Mouse (Mus musculus): ENCODE results near the gene Slc9a8. TPM values are rescaled to one million over a fixed set of nuclear protein-coding genes. Genes with fewer than 3 reads are reported as not detected.
A peak's percentile ranks its signal among the peaks of the same experiment; 100 is the strongest.

The Slc9a8 gene
- polyA plus RNA-seq, 1 experiment from 2014 or later = 27.0 TPM

- no peak overlapping the region for H3K4me3 ChIP-seq (replicated peaks)
- H3K36me3 ChIP-seq = no peaks in the 10 kb centered on the region
- no peak overlapping the region for H3K4me2 ChIP-seq
- H3K9ac ChIP-seq (replicated peaks) = no peak overlapping the region; the same call in 1 of the 2 replicates
- WGBS = 74% methylated on average over 9 of the region's 9 CpGs
- 0 out of 2 replicates have a peak, but pooled peaks cover 7% of the 10 kb centered on the region for H3K9me3 ChIP-seq
- no peaks in the 10 kb centered on the region for H3K27me3 ChIP-seq
- ATAC-seq (ENCODE audit: insufficient number of reproducible peaks, insufficient read depth, low FRiP score, low TSS enrichment, low read depth) = no peak
- H3K4me1 ChIP-seq (replicated peaks) = peaks cover 8% of the 10 kb centered on the region
- H3K27ac ChIP-seq = no peak overlapping the region
Observed at GRCm38 (mm10) chr2:167415970-167416563, 5.4 kb upstream of the Slc9a8 start.

- 0 out of 2 replicates have a peak, but pooled peaks cover 7% of the 10 kb centered on the region for H3K9me3 ChIP-seq
- H3K4me1 ChIP-seq (replicated peaks) = peaks cover 8% of the 10 kb centered on the region
- no peaks in the 10 kb centered on the region for H3K27me3 ChIP-seq
- H3K9ac ChIP-seq (replicated peaks) = no peak overlapping the region; the same call in 1 of the 2 replicates
- no peak overlapping the region for H3K4me2 ChIP-seq
- H3K4me3 ChIP-seq (replicated peaks) = no peak overlapping the region
- 79% methylated on average over 3 of the region's 3 CpGs for WGBS
- no peak for ATAC-seq (ENCODE audit: insufficient number of reproducible peaks, insufficient read depth, low FRiP score, low TSS enrichment, low read depth)
- H3K36me3 ChIP-seq = no peaks in the 10 kb centered on the region
- H3K27ac ChIP-seq = no peak overlapping the region
Observed at GRCm38 (mm10) chr2:167417048-167417447, 4.5 kb upstream of the Slc9a8 start.

- no peaks in the 10 kb centered on the region for H3K27me3 ChIP-seq
- H3K4me3 ChIP-seq (replicated peaks) = no peak overlapping the region
- no peaks in the 10 kb centered on the region for H3K36me3 ChIP-seq
- 35% methylated on average over 4 of the region's 4 CpGs for WGBS
- 0 out of 2 replicates have a peak, but pooled peaks cover 7% of the 10 kb centered on the region for H3K9me3 ChIP-seq
- H3K4me2 ChIP-seq = no peak overlapping the region
- H3K4me1 ChIP-seq (replicated peaks) = peaks cover 13% of the 10 kb centered on the region
- H3K27ac ChIP-seq = no peak overlapping the region
- ATAC-seq (ENCODE audit: insufficient number of reproducible peaks, insufficient read depth, low FRiP score, low TSS enrichment, low read depth) = no peak
- H3K9ac ChIP-seq (replicated peaks) = no peak overlapping the region
Observed at GRCm38 (mm10) chr2:167417694-167418093, 3.8 kb upstream of the Slc9a8 start.

GRCm38 (mm10) chr2:167419204-167419603 lies 2.3 kb upstream of the Slc9a8 start:
- Histone ChIP-seq H3K36me3 (peaks cover 8% of the 10 kb centered on the region), H3K27ac (no peak overlapping the region), H3K9ac (replicated peaks) (no peak overlapping the region), H3K9me3 (0 out of 2 replicates have a peak, but pooled peaks cover 7% of the 10 kb centered on the region), H3K4me3 (replicated peaks) (no peak overlapping the region), H3K27me3 (no peaks in the 10 kb centered on the region), H3K4me1 (replicated peaks) (peaks cover 16% of the 10 kb centered on the region), H3K4me2 (no peak overlapping the region)
- no peak for ATAC-seq (ENCODE audit: insufficient number of reproducible peaks, insufficient read depth, low FRiP score, low TSS enrichment, low read depth)
- 65% methylated on average over 1 of the region's 1 CpGs for WGBS

- Histone ChIP-seq H3K9ac (replicated peaks) (peak overlapping the region; percentile 94), H3K4me3 (replicated peaks) (peak overlapping the region; percentile 81), H3K36me3 (peaks cover 25% of the 10 kb centered on the region), H3K4me1 (replicated peaks) (peaks cover 16% of the 10 kb centered on the region), H3K9me3 (0 out of 2 replicates have a peak, but pooled peaks cover 3% of the 10 kb centered on the region), H3K27ac (peak overlapping the region; percentile 98), H3K4me2 (peak overlapping the region; percentile 73), H3K27me3 (no peaks in the 10 kb centered on the region)
- WGBS = 27% methylated on average over 10 of the region's 10 CpGs
- no peak for ATAC-seq (ENCODE audit: insufficient number of reproducible peaks, insufficient read depth, low FRiP score, low TSS enrichment, low read depth)
Observed at GRCm38 (mm10) chr2:167420811-167421241, 686 bp upstream of the Slc9a8 start.

GRCm38 (mm10) chr2:167422150-167422470 lies 598 bp downstream of the Slc9a8 start:
- Histone ChIP-seq H3K36me3 (peaks cover 38% of the 10 kb centered on the region), H3K4me1 (replicated peaks) (peaks cover 16% of the 10 kb centered on the region), H3K9ac (replicated peaks) (peak overlapping the region; percentile 94), H3K4me3 (replicated peaks) (peak overlapping the region; percentile 81), H3K4me2 (peak overlapping the region; percentile 73), H3K9me3 (0 out of 2 replicates have a peak, but pooled peaks cover 3% of the 10 kb centered on the region), H3K27ac (peak overlapping the region; percentile 98), H3K27me3 (no peaks in the 10 kb centered on the region)
- 5% methylated on average over 11 of the region's 11 CpGs for WGBS
- no peak for ATAC-seq (ENCODE audit: insufficient number of reproducible peaks, insufficient read depth, low FRiP score, low TSS enrichment, low read depth)

- Histone ChIP-seq H3K27ac (no peak overlapping the region), H3K9ac (replicated peaks) (no peak overlapping the region), H3K4me1 (replicated peaks) (peaks cover 16% of the 10 kb centered on the region), H3K9me3 (0 out of 2 replicates have a peak, but pooled peaks cover 3% of the 10 kb centered on the region), H3K4me2 (0 out of 2 replicates have a peak overlapping the region, but pooled peaks have one; percentile 1), H3K4me3 (replicated peaks) (no peak overlapping the region), H3K27me3 (no peaks in the 10 kb centered on the region), H3K36me3 (peaks cover 48% of the 10 kb centered on the region)
- 86% methylated on average over 5 of the region's 5 CpGs for WGBS
- ATAC-seq (ENCODE audit: insufficient number of reproducible peaks, insufficient read depth, low FRiP score, low TSS enrichment, low read depth) = no peak
Observed at GRCm38 (mm10) chr2:167423031-167423611, 1.6 kb downstream of the Slc9a8 start.

GRCm38 (mm10) chr2:167424040-167424439 lies 2.5 kb downstream of the Slc9a8 start:
- no peak for ATAC-seq (ENCODE audit: insufficient number of reproducible peaks, insufficient read depth, low FRiP score, low TSS enrichment, low read depth)
- WGBS = 84% methylated on average over 9 of the region's 9 CpGs
- H3K27ac ChIP-seq = no peak overlapping the region
- peaks cover 16% of the 10 kb centered on the region for H3K4me1 ChIP-seq (replicated peaks)
- no peaks in the 10 kb centered on the region for H3K27me3 ChIP-seq
- H3K4me3 ChIP-seq (replicated peaks) = no peak overlapping the region
- no peak overlapping the region for H3K9ac ChIP-seq (replicated peaks)
- peaks cover 51% of the 10 kb centered on the region for H3K36me3 ChIP-seq
- 0 out of 2 replicates have a peak, but pooled peaks cover 3% of the 10 kb centered on the region for H3K9me3 ChIP-seq
- no peak overlapping the region for H3K4me2 ChIP-seq

GRCm38 (mm10) chr2:167424516-167424915 lies 3.0 kb downstream of the Slc9a8 start:
- H3K9ac ChIP-seq (replicated peaks) = no peak overlapping the region
- H3K36me3 ChIP-seq = peaks cover 56% of the 10 kb centered on the region
- no peak for ATAC-seq (ENCODE audit: insufficient number of reproducible peaks, insufficient read depth, low FRiP score, low TSS enrichment, low read depth)
- H3K4me2 ChIP-seq = no peak overlapping the region
- no peaks in the 10 kb centered on the region for H3K9me3 ChIP-seq
- H3K27ac ChIP-seq = no peak overlapping the region
- no peaks in the 10 kb centered on the region for H3K27me3 ChIP-seq
- no peak overlapping the region for H3K4me3 ChIP-seq (replicated peaks)
- WGBS = 96% methylated on average over 3 of the region's 3 CpGs
- H3K4me1 ChIP-seq (replicated peaks) = peaks cover 16% of the 10 kb centered on the region

GRCm38 (mm10) chr2:167425407-167425806 lies 3.9 kb downstream of the Slc9a8 start:
- Histone ChIP-seq H3K36me3 (peaks cover 61% of the 10 kb centered on the region), H3K9me3 (no peaks in the 10 kb centered on the region), H3K4me2 (no peak overlapping the region), H3K4me1 (replicated peaks) (peaks cover 14% of the 10 kb centered on the region), H3K27me3 (no peaks in the 10 kb centered on the region), H3K27ac (no peak overlapping the region), H3K9ac (replicated peaks) (no peak overlapping the region), H3K4me3 (replicated peaks) (no peak overlapping the region)
- ATAC-seq (ENCODE audit: insufficient number of reproducible peaks, insufficient read depth, low FRiP score, low TSS enrichment, low read depth) = no peak
- WGBS = 83% methylated on average over 6 of the region's 6 CpGs

- no peaks in the 10 kb centered on the region for H3K27me3 ChIP-seq
- H3K4me2 ChIP-seq = no peak overlapping the region
- H3K9ac ChIP-seq (replicated peaks) = no peak overlapping the region
- 88% methylated on average over 5 of the region's 5 CpGs for WGBS
- H3K36me3 ChIP-seq = peaks cover 68% of the 10 kb centered on the region
- H3K4me1 ChIP-seq (replicated peaks) = no peaks in the 10 kb centered on the region
- H3K9me3 ChIP-seq = no peaks in the 10 kb centered on the region
- no peak for ATAC-seq (ENCODE audit: insufficient number of reproducible peaks, insufficient read depth, low FRiP score, low TSS enrichment, low read depth)
- no peak overlapping the region for H3K4me3 ChIP-seq (replicated peaks)
- H3K27ac ChIP-seq = no peak overlapping the region
Observed at GRCm38 (mm10) chr2:167429596-167429995, 8.1 kb downstream of the Slc9a8 start.

Data from limb, embryonic 12.5 days (tissue).